Mouse (Mus musculus) ES-E14 (cell line): ENCODE measurements at regions not wholly inside any gene's neighbourhood (a gene's known extent, or its start where the extent isn't known, plus 50 kb on each side); places are given as distances from the start of the nearest gene placed in this dataset.

Experiments used
- HCFC1 ChIP-seq: IDR thresholded peaks from 2 replicates; pipeline ENCODE4 v1.6.1; 2012; ENCODE audit warnings: low read length, inconsistent platforms, borderline replicate concordance; ENCODE audit not compliant: insufficient read depth
- MAFK ChIP-seq: IDR thresholded peaks from 2 replicates; pipeline ENCODE4 v1.6.1; 2014; ENCODE audit warnings: mild to moderate bottlenecking, low read depth, low read length, inconsistent platforms; ENCODE audit not compliant: insufficient read depth
- ZC3H11A ChIP-seq: IDR thresholded peaks from 2 replicates; pipeline ENCODE4 v1.6.1; 2012; ENCODE audit warnings: low read depth, mild to moderate bottlenecking, inconsistent platforms, low read length, borderline replicate concordance

DNA sequence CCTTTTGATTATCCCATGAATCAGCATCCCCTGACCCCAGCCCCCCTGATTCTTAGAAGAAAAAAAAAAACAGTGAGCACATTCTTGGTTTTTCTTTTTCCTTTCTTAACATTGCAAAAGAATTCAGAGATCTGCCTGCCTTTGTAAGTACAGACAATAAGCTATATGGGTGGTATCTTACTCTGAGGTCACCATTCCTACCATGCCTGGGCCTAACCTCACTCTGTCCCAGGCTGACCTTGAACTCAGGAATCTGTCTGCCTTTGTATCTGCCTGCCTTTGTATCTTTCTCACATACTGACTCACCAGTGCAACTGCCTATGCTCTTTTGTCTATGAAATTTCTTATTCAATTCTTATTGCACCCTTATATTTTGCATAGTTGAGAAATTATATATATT, 216.9 kb downstream of the Tex13c3 start:
- no peak for TF ChIP-seq HCFC1
- TF ChIP-seq ZC3H11A = no peak
- no peak for TF ChIP-seq MAFK
